Comparison of ENCODE assay signal across 9 mouse cellular contexts in genomic region chr17:27827511-27827910, GRCm38 (mm10). TPM values are rescaled to one million over a fixed set of nuclear protein-coding genes. Genes with fewer than 3 reads are reported as not detected.
A peak's percentile ranks its signal among the peaks of the same experiment; 100 is the strongest.
DNase-seq lines count a peak whose midpoint lies in the region; ATAC-seq and TF ChIP-seq lines count a peak whose summit lies in the region.
"Had no signal": no experiment of that assay in that cellular context is flagged by ENCODE, and none has a peak within 500 bp of the region (broad histone marks: within the 10 kb centered on the region; RNA-seq: fewer than 3 reads in every experiment).

No protein-coding gene starts in this region.

- no peaks in the 10 kb centered on the region for H3K27me3 ChIP-seq in heart, embryonic 13.5 days (replicated peaks)
- no peaks in the 10 kb centered on the region for H3K27me3 ChIP-seq in heart, embryonic 11.5 days (ENCODE audit: control insufficient read depth, insufficient read depth, low read length)
- no peaks in the 10 kb centered on the region; the same call in 1 of the 2 replicates for H3K27me3 ChIP-seq in midbrain, embryonic 10.5 days (ENCODE audit: low read depth, poor library complexity, severe bottlenecking)
- no peaks in the 10 kb centered on the region for H3K27me3 ChIP-seq in midbrain, embryonic 15.5 days (replicated peaks)
- H3K27me3 ChIP-seq in myocyte (ENCODE audit: control insufficient read depth, insufficient read depth, insufficient read length) = no peaks in the 10 kb centered on the region

- H3K4me2 ChIP-seq in heart, embryonic 13.5 days = peak overlapping the region; percentile 78
- no peak overlapping the region for H3K4me2 ChIP-seq in heart, embryonic 11.5 days
- no peak overlapping the region for H3K4me2 ChIP-seq in midbrain, embryonic 15.5 days
- H3K4me2 ChIP-seq in myocyte (ENCODE audit: low read depth) = peak overlapping the region; percentile 94

- H3K79me2 ChIP-seq in myocyte (ENCODE audit: control insufficient read depth, insufficient read depth) = no peaks in the 10 kb centered on the region

- no peak for ATAC-seq in heart, embryonic 13.5 days (ENCODE audit: extremely low read depth, insufficient number of reproducible peaks, low FRiP score, low TSS enrichment)
- no peak for ATAC-seq in heart, embryonic 11.5 days (replicated peaks; ENCODE audit: insufficient number of reproducible peaks, low FRiP score, low TSS enrichment)
- ATAC-seq in midbrain, embryonic 15.5 days (replicated peaks) = no peak
- no peak for ATAC-seq in inflammation-experienced regulatory T-cells, adult 6 months

- H3K9ac ChIP-seq in heart, embryonic 13.5 days = no peak overlapping the region
- H3K9ac ChIP-seq in heart, embryonic 11.5 days (ENCODE audit: low read depth, low read length) = no peak overlapping the region
- H3K9ac ChIP-seq in midbrain, embryonic 15.5 days = no peak overlapping the region

- peaks cover 17% of the 10 kb centered on the region for H3K4me1 ChIP-seq in heart, embryonic 13.5 days
- 0 out of 2 replicates have a peak, but pooled peaks cover 4% of the 10 kb centered on the region for H3K4me1 ChIP-seq in heart, embryonic 11.5 days (ENCODE audit: control insufficient read depth, insufficient read depth, low read length)
- peaks cover 24% of the 10 kb centered on the region for H3K4me1 ChIP-seq in midbrain, embryonic 10.5 days
- H3K4me1 ChIP-seq in midbrain, embryonic 15.5 days = no peaks in the 10 kb centered on the region; the same call in 1 of the 2 replicates

- no peak overlapping the region for H3K4me3 ChIP-seq in heart, embryonic 13.5 days
- no peak overlapping the region for H3K4me3 ChIP-seq in heart, embryonic 11.5 days (ENCODE audit: low read depth, low read length)
- peak overlapping the region; percentile 52 for H3K4me3 ChIP-seq in midbrain, embryonic 10.5 days
- no peak overlapping the region for H3K4me3 ChIP-seq in midbrain, embryonic 15.5 days
- peak overlapping the region; percentile 31 for H3K4me3 ChIP-seq in myocyte

- H3K36me3 ChIP-seq in heart, embryonic 13.5 days = no peaks in the 10 kb centered on the region
- no peaks in the 10 kb centered on the region for H3K36me3 ChIP-seq in heart, embryonic 11.5 days (ENCODE audit: control insufficient read depth, insufficient read depth, low read length)
- no peaks in the 10 kb centered on the region for H3K36me3 ChIP-seq in midbrain, embryonic 10.5 days
- H3K36me3 ChIP-seq in midbrain, embryonic 15.5 days (replicated peaks) = no peaks in the 10 kb centered on the region
- no peaks in the 10 kb centered on the region for H3K36me3 ChIP-seq in myocyte (ENCODE audit: control insufficient read depth, insufficient read depth)

- WGBS in heart, embryonic 13.5 days = 45% methylated on average over 6 of the region's 6 CpGs
- 42% methylated on average over 6 of the region's 6 CpGs for WGBS in heart, embryonic 11.5 days (ENCODE audit: insufficient replicate concordance)
- 23% methylated on average over 6 of the region's 6 CpGs for WGBS in midbrain, embryonic 10.5 days
- WGBS in midbrain, embryonic 15.5 days = 15% methylated on average over 6 of the region's 6 CpGs

- no peak for TF ChIP-seq POLR2A in myocyte (IDR thresholded peaks at IDR 0.05; ENCODE audit: insufficient read length, low read depth)

- no peaks in the 10 kb centered on the region for H3K9me3 ChIP-seq in heart, embryonic 13.5 days
- H3K9me3 ChIP-seq in heart, embryonic 11.5 days (replicated peaks; ENCODE audit: control insufficient read depth, low read length) = no peaks in the 10 kb centered on the region
- H3K9me3 ChIP-seq in midbrain, embryonic 10.5 days (replicated peaks) = no peaks in the 10 kb centered on the region
- no peaks in the 10 kb centered on the region for H3K9me3 ChIP-seq in midbrain, embryonic 15.5 days

- peak; percentile 13 for DNase-seq in midbrain, embryonic 10.5 days (ENCODE audit: low spot score)
- peak; percentile 53 for DNase-seq in embryo, embryonic 10.5 days (ENCODE audit: low spot score)
- DNase-seq in left cerebral cortex, adult 9 months (ENCODE audit: low spot score in 2 of 2) = no peak
- DNase-seq: cerebellum, postnatal 14 days had no signal

- no peak overlapping the region for H3K27ac ChIP-seq in heart, embryonic 13.5 days (replicated peaks)
- H3K27ac ChIP-seq in heart, embryonic 11.5 days (ENCODE audit: low read depth, low read length) = no peak overlapping the region
- peak overlapping the region; percentile 85 for H3K27ac ChIP-seq in midbrain, embryonic 10.5 days (replicated peaks)
- no peak overlapping the region for H3K27ac ChIP-seq in midbrain, embryonic 15.5 days

- no peak overlapping the region for H3ac ChIP-seq in myocyte (ENCODE audit: control insufficient read depth, insufficient read length)

TF ChIP-seq in myocyte, 11 proteins besides CTCF, POLR2A, EP300 and RAD21:
- TF ChIP-seq SRF (IDR thresholded peaks at IDR 0.05; ENCODE audit: control insufficient read depth, insufficient read length, low read depth) (no peak), POLR2AphosphoS2 (IDR thresholded peaks at IDR 0.05; ENCODE audit: insufficient read length, low read depth) (no peak), MAX (IDR thresholded peaks at IDR 0.05; ENCODE audit: low read depth) (no peak), USF1 (IDR thresholded peaks at IDR 0.05; ENCODE audit: low read depth) (no peak), MYOG (IDR thresholded peaks at IDR 0.05; ENCODE audit: control insufficient read depth in 1 of 3, insufficient read depth in 1 of 3, insufficient read length in 2 of 3, low read depth in 2 of 3) (no peak), CEBPB (IDR thresholded peaks at IDR 0.05; ENCODE audit: insufficient read depth, poor library complexity, severe bottlenecking) (no peak), E2F4 (IDR thresholded peaks at IDR 0.05; ENCODE audit: insufficient read depth) (no peak), TCF12 (IDR thresholded peaks at IDR 0.05; ENCODE audit: insufficient read depth, poor library complexity, severe bottlenecking) (no peak), TCF3 (IDR thresholded peaks at IDR 0.05; ENCODE audit: insufficient read length, low read depth) (no peak), REST (IDR thresholded peaks at IDR 0.05; ENCODE audit: insufficient read depth, insufficient read length) (no peak), MYOD1 (IDR thresholded peaks at IDR 0.05; ENCODE audit: control insufficient read depth in 1 of 3, insufficient read length in 2 of 3, low read depth in 2 of 3) (no peak)

RNA-seq across cellular contexts. Expression of gene D17Wsu92e, which starts 7.1 kb away (rescaled TPM):
- polyA plus RNA-seq in heart, embryonic 13.5 days (2015; fragmentation: Nextera tagmentation; extraction: Ambion mirVana) = 13.1 and 13.4 TPM in 2 replicates
- polyA plus RNA-seq in heart, embryonic 11.5 days (2014; fragmentation: Nextera tagmentation; extraction: Ambion mirVana) = 11.8 and 12.5 TPM in 2 replicates
- 11.1 and 12.1 TPM in 2 replicates for polyA plus RNA-seq in midbrain, embryonic 10.5 days (2016; fragmentation: Nextera tagmentation; extraction: Ambion mirVana)
- 10.9 and 11.4 TPM in 2 replicates for polyA plus RNA-seq in midbrain, embryonic 15.5 days (2015; fragmentation: Nextera tagmentation; extraction: Ambion mirVana)
- polyA plus RNA-seq in myocyte (2012; fragmentation: generic; extraction: Trizol) = 79.4 TPM
- polyA plus RNA-seq in inflammation-experienced regulatory T-cells, adult 6 months (2017; shearing (Covaris generic)) = 10 to 100 TPM; 12.0 to 15.9 (median 14.3) TPM

RNA-seq across cellular contexts. Expression of gene Snrpc, which starts 10.4 kb away (rescaled TPM):
- polyA plus RNA-seq in heart, embryonic 13.5 days (2015; fragmentation: Nextera tagmentation; extraction: Ambion mirVana) = 219 and 230 TPM in 2 replicates
- polyA plus RNA-seq in heart, embryonic 11.5 days (2014; fragmentation: Nextera tagmentation; extraction: Ambion mirVana) = 226 and 242 TPM in 2 replicates
- 403 and 447 TPM in 2 replicates for polyA plus RNA-seq in midbrain, embryonic 10.5 days (2016; fragmentation: Nextera tagmentation; extraction: Ambion mirVana)
- polyA plus RNA-seq in midbrain, embryonic 15.5 days (2015; fragmentation: Nextera tagmentation; extraction: Ambion mirVana) = 204 and 212 TPM in 2 replicates
- polyA plus RNA-seq in myocyte (2012; fragmentation: generic; extraction: Trizol) = 251 TPM
- polyA plus RNA-seq in inflammation-experienced regulatory T-cells, adult 6 months (2017; shearing (Covaris generic)) = 100 to 1,000 TPM in 1 of 3 experiments, 10 to 100 TPM in 2; 83.3 to 136 (median 92.9) TPM

RNA-seq across cellular contexts. Expression of gene Uhrf1bp1, which starts 28.7 kb away (rescaled TPM):
- polyA plus RNA-seq in heart, embryonic 13.5 days (2015; fragmentation: Nextera tagmentation; extraction: Ambion mirVana) = 3.1 TPM in 2 replicates
- 3.8 and 4.1 TPM in 2 replicates for polyA plus RNA-seq in heart, embryonic 11.5 days (2014; fragmentation: Nextera tagmentation; extraction: Ambion mirVana)
- 6.3 and 6.6 TPM in 2 replicates for polyA plus RNA-seq in midbrain, embryonic 10.5 days (2016; fragmentation: Nextera tagmentation; extraction: Ambion mirVana)
- 7.0 and 7.1 TPM in 2 replicates for polyA plus RNA-seq in midbrain, embryonic 15.5 days (2015; fragmentation: Nextera tagmentation; extraction: Ambion mirVana)
- polyA plus RNA-seq in myocyte (2012; fragmentation: generic; extraction: Trizol) = 16.4 TPM
- polyA plus RNA-seq in inflammation-experienced regulatory T-cells, adult 6 months (2017; shearing (Covaris generic)) = 1 to 10 TPM in 1 of 3 experiments, under 1 TPM in 2; 0.77 to 1.2 (median 0.86) TPM

Comparison
In these comparisons a context has a peak if more than half of its experiments do, and no peak if none do; other contexts are left out.
1. H3K4me2 ChIP-seq: peak in heart, embryonic 13.5 days (single experiment) and myocyte (single experiment); none in heart, embryonic 11.5 days (single experiment) and midbrain, embryonic 15.5 days (single experiment).
2. H3K4me3 ChIP-seq: peak in midbrain, embryonic 10.5 days (single experiment) and myocyte (single experiment); none in heart, embryonic 13.5 days (single experiment), heart, embryonic 11.5 days (single experiment) and midbrain, embryonic 15.5 days (single experiment).
3. DNase-seq: peak in midbrain, embryonic 10.5 days (single experiment) and embryo, embryonic 10.5 days (single experiment); none in left cerebral cortex, adult 9 months (0 of 2).